Mouse (Mus musculus): ENCODE measurements around the gene Spock3. TPM values are rescaled to one million over a fixed set of nuclear protein-coding genes. Genes with fewer than 3 reads are reported as not detected.

Gene Spock3
- total RNA-seq (2023), result not detected

DNA sequence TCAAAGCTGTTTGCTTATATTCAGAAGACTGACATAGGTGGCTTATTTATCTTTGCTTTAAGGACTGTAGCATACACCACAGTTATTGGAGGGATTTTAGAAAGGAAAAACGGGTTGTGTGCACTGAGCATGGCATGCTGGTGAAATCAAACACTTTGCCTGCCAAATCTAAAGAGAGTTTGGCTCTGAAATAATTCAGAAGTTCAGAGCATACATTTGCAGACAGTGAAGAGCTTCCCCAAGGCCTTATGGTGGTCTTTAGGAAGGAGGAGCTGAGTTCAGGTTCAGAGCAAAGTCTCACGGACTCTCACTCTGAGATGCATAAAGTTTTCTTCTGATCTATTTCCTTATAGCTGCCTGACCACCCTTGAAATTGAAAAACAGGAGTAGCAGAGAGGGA, at the start of gene Spock3:
Gene Spock3 (plus strand): TSS at position 301 of the 400 bp plus-strand sequence.

